16 mouse cellular contexts compared by ENCODE assay signal in the genomic region with DNA sequence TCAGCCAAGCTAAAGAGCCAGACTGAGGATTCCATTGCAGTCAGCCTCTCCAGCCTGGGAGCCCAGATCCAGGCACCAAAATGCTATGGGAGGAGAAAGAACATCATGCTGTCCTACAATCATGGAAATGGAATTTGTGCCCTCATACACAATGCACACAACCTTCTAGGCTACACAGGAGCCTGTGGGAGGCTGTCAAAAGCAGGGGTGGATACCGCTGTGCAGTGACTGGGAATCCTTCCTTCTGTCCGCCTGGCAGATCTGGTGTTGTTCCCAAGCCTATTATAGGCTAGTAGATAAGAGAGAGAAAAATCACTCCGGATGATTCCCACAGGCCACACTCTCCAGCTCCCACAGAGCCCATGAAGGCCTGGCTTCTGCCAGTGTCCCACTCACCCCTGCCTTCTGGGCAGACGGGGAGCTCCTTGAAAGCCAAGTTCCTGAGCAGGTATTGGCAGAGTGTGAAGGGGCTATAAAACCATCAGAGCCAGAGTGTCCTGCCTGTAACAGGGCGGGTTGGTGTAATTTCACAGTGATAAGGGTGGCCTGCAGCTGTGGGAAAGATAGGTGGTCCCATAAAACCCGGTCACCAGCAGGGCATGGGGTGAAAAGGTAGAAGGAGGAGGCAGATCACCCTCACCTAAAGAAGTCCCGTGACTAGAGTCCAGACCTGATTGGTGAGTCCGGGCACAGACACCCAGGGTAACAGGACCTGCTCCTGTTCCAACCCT. TPM values are rescaled to one million over a fixed set of nuclear protein-coding genes. Genes with fewer than 3 reads are reported as not detected.
DNase-seq lines count a peak whose midpoint lies in the region; ATAC-seq lines count a peak whose summit lies in the region.
"Had no signal": no experiment of that assay in that cellular context is flagged by ENCODE, and none has a peak within 500 bp of the region (broad histone marks: within the 10 kb centered on the region; RNA-seq: fewer than 3 reads in every experiment).

No protein-coding gene starts in this region.

- peak; percentile 95 for ATAC-seq in frontal cortex, adult (ENCODE audit: low TSS enrichment)
- no peak for ATAC-seq in granulocyte monocyte progenitor cell, adult 5-6 weeks (replicated peaks; ENCODE audit: poor library complexity, severe bottlenecking)
- ATAC-seq: activated CD4-positive, CD25-positive, alpha-beta regulatory T cell, adult 4 months; forebrain, embryonic 16.5 days had no signal

- intact Hi-C loops in left cerebral cortex, postnatal 4 days (cut with DNase I): no loop called here

- no peak for DNase-seq in frontal cortex, postnatal 25 days (ENCODE audit: low spot score in 2 of 2)
- peak; percentile 36 to 61 for DNase-seq in left cerebral cortex, adult 18-20 months (ENCODE audit: low spot score in 2 of 2)
- no peak for DNase-seq in left cerebral cortex, postnatal 4 days
- DNase-seq in brain, adult 2 months (ENCODE audit: low read depth, low spot score): peak; percentile 85
- peak; percentile 16 to 44 for DNase-seq in layer of hippocampus, postnatal 14 days (ENCODE audit: low spot score in 2 of 2)
- DNase-seq in cerebellum, postnatal 25 days: no peak
- DNase-seq: adrenal gland, postnatal 25 days; cerebellum, postnatal 14 days; kidney, adult 8-10 months; kidney, postnatal 4 days; lung, postnatal 14 days had no signal

RNA-seq across cellular contexts. Expression of a gene that starts 47.9 kb away (rescaled TPM):
- under 1 TPM in 1 of 2 experiments, not detected in 1; 0.37 TPM for total RNA-seq in left cerebral cortex, adult 18-20 months (2021)
- total RNA-seq in left cerebral cortex, postnatal 4 days (2021): not detected
- total RNA-seq in layer of hippocampus, postnatal 14 days (2021): not detected
- not detected in 2 replicates for total RNA-seq in granulocyte monocyte progenitor cell, adult 5-6 weeks (2014; fragmentation: Nextera tagmentation)
- not detected in 2 replicates for total RNA-seq in granulocyte monocyte progenitor cell, adult 5-6 weeks (2017)
- total RNA-seq: adrenal gland, postnatal 25 days; gastrocnemius, postnatal 4 days had no signal

Comparison
In these comparisons a context has a peak if more than half of its experiments do, and no peak if none do; other contexts are left out.
1. DNase-seq: peak in left cerebral cortex, adult 18-20 months (2 of 2), brain, adult 2 months (single experiment) and layer of hippocampus, postnatal 14 days (2 of 2); none in frontal cortex, postnatal 25 days (0 of 2), left cerebral cortex, postnatal 4 days (single experiment) and cerebellum, postnatal 25 days (0 of 2).